Mouse (Mus musculus) cerebral cortex, adult 2 months (tissue): Measurements from ENCODE around the gene Kat6b.

Experiments
- WGBS: fragments of 180-500 bp; shearing (Covaris S2); methylation state at CpG from one replicate; pipeline ENCODE4 v1.1.7; 2018; 5-methylcytosine and 5-hydroxymethylcytosine counted together

Kat6b gene

DNA sequence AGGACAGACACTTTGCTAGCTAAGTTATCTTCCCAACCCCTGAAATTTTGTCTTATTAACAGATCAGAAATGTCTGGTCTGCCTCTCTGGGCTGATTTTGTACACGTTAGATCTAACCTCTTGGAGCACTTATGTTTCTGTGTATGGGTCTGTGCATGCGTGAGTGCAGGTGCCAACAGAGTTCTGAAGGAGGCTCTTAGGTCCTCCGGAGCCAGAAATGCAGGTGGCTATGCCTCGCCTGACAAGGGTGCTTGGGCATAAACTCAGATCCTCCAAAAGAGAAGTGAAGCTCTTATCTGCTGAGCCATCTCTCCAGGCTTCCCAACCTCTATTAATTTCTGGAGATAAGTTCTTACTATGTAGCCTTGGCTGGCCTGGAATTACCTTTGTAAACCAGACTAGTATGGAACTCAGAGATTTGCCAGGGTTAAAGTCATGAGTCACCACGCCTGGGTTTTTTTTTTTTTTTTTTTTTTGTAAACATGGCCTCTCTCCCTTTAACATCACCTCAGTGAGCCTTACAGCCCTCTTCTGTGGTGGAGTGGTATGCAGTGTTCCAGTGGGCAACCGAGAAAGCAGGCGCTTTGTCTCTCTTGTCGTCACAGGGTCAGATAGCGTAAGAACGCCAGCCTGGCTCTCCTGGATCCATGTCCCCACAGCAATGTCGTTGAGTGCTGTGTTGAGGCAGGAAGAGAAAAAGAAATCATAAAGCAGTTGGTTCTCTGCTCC lies 79.4 kb downstream of the Kat6b start:
- WGBS, result 88% methylated on average over 11 of the region's 11 CpGs

GRCm38 (mm10) chr14:21561396-21562065 lies 80.3 kb downstream of the Kat6b start:
- 94% methylated on average over 8 of the region's 8 CpGs for WGBS

DNA sequence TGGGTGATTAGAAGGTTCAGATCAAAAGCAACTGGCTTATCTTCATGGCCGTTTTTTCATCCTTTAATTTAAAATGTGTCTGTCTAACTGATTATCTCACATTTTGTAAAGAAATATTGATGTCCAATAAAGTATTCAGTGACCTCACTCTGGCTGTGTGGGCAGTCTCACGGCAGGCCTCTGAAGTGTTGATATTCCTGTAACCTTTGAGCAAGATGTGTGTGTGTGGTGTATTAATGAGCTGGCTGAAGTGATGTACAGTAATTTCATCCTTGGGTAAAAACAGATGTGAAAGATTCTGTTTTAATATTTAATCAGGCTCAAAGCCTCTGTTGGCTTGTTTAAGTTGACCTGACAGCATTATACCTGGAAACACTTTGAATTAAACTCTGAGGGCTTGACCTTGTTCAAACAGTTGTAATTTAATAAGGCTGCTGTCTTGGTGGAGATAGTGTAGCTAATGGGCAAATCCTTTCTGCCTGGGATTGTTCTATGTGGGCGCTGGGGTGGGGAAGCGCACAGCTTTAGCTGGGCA lies 82.4 kb downstream of the Kat6b start:
- WGBS, result 75% methylated on average over 4 of the region's 4 CpGs

DNA sequence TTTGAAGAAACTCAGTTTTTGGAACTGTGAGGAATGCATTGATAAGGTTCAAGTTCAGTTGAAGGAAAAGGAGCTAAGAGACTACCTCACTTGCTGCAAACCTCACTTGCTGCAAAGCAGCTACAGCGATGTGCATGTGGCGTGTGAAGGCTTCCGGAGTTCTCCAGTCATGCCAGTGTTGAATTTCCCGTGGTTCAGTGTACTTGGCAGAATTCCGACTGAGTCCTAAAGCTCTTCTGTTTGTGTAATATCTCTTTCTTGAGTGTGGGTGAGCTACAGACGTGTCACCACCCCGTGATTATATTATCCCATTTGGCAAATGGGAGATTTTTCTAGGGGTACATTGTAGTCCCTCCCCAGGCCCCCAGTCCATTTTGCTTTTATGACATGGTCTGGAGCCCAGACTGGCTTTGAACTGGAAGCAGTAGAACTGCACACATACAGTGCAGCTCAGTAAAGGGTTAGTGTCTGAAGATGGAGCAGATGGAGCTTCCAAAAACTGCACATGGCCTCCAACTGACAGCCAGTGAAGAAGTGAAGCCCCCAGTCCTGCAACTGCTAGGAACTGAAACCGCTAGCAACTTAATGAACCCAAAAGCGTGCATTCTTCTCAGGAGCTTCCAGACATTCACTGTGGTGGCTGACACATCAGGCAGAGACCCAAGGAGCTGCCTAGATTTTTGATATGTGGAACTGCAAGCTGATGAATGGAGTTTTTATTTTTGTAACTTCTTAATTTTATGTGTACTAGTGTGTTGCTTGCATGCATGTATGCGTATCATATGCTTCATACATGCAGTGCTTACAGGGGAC lies 84.5 kb downstream of the Kat6b start:
- 48% methylated on average over 10 of the region's 10 CpGs for WGBS

DNA sequence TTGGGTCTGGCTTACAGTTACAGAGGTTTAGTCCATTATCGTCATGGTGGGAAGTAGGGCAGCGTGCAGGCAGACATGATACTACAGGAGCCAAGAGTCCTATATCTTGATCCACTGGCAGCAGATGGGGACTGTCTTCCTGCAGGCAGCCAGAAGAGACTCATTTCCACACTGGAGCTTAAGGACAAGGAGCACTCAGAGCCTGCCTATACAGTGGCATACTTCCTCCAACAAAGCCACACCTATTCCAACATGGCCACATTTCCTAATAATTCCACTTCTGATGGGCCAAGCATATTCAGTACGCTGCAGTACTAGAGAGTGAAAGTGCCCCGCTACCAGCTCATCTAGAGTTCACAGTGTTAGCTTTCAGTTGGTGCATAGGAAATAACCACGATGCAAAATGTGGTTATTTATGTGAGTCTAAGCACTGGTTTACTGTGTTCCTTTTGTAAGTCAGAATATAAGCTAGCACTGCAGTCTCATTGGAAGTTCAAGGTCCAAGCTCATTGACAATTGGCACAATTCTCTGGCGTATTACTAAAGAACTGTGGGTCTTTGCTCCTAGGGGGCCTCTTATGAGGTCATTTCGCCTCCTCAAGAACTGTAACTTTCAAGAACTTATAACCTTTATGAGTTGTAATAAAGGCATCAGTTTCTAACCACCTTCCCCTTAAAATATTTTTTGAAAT lies 86.2 kb downstream of the Kat6b start:
- 74% methylated on average over 7 of the region's 7 CpGs for WGBS

DNA sequence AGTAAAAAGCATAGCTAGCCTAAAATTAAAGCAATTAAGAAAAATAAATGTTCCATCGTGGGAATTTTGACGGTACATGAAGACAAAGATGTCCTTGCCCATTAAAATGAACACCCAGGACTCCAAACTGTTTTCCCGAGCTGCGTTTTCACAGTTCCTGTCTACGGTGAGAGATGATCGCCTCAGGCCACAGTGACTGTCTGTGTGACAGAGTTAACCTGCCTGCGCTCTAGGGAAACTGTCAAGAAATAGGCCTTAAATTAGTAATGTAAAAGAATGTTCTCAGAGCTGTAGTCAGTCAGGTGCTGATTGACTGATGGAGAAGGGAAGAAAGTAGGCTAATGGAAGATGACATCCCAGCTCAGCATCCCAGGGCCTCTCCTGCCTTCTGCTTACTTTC lies 87.6 kb downstream of the Kat6b start:
- 73% methylated on average over 7 of the region's 7 CpGs for WGBS

- WGBS, result 74% methylated on average over 8 of the region's 8 CpGs
These were observed 93.6 kb downstream of the Kat6b start for GRCm38 (mm10) chr14:21574686-21575309.

GRCm38 (mm10) chr14:21576867-21577266 lies 95.6 kb downstream of the Kat6b start:
- WGBS, result 78% methylated on average over 8 of the region's 8 CpGs

DNA sequence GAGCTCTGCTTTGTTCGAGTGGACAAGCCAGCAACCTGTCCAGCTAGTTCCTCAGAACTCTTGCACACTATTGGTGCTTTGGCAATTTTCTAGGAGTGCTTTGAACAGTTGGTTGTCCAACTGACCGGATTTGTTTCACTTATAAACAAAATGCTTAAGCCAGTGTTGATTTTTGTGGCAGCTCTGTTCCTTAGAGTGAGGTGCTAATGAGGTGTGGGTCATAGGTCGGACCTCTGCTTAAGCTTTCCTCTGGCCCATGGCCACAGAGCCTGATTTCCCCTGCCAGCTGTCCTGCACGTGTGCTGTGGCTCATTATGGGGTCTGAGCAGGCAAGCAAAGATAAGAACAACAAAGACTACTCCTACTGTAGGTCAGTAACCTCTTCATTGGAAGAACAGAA lies 100.0 kb downstream of the Kat6b start:
- 30% methylated on average over 4 of the region's 4 CpGs for WGBS

DNA sequence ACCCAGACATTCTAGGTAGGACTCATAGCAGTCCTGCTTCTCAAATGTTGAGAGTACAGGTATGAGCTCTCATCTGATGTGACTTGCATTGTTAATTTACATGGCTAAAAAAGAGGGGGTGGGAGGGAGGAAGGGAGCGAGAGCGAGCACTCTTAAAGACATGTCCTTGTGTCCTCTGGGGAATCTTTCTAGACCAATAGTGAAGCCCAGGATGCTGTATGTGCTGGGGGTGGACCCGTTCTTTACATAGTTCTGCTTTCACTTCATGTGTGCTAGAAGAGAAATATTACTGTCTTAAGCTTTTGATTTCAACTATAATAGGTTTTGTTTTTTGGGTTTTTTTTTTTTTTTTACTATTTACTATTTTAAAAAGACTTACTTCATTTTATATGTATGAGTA lies 101.1 kb downstream of the Kat6b start:
- 78% methylated on average over 3 of the region's 3 CpGs for WGBS

DNA sequence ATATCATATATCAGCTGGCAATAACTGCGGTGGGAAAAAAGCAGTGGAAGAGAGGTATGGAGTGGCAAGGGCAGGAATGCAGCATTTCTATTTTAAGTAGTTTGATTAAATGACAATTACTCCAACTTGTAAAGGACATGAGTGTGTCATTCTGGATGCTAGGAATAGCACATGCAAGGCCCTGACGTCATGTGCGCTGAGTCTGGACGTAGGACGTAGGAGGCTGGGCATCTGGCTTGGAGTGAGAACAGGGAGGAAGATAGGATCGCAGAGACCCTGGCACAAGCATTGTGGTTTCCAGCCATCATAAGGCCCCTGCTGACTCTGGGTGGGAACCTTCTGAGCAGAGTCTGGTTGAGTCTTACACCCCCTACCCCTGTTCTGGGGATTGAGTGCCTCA lies 101.8 kb downstream of the Kat6b start:
- 48% methylated on average over 6 of the region's 6 CpGs for WGBS

DNA sequence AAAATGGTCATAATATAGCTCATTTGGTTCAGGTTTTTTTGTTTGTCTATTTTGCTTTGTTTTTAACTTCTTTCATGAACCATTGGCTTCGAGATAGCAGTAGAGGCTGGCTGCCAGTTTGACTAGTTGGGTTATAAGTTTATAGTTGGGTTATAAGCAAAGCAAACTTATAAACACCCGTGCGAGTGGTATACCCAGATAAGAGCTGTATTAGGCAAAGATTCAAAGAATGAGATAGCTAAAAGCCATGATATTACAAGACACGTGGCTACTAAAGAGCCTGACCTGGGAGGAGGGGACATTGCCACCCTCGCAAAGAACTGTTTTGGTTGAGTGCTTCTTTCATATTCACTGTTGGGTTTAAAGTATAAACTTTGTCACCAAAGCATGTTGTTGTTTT lies 102.6 kb downstream of the Kat6b start:
- WGBS, result 88% methylated on average over 5 of the region's 5 CpGs

DNA sequence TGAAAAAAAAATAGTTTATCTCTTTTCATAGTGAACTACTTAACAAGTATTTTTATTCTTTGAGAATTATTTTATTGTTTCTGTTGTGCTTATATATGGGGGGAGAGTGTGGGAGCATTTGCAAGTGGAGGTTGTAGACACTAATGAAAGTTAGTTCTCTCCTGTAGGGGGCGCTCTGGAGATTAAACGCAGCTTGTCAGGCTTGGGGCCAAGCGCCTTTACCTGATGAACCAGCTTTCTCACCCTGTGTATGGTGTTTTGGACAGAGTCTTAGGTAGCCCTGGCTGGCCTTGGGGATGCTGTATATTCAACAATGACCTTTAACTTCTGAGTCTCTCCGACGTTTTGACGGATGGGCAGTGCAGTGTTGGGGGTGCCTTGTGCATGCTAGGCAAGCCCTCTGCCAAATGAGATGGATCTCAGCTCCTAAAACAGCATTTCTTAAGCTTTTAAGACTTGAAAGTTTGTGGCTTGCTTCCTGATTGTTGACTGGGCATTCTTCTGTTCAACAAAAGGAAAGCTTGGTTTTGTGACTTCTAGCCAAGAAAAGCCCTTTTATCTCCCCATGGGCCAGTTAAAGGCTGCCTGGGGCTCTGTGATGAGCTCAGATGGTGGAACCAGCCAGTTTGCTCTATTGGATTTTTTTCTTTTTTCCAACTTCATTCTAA lies 103.4 kb downstream of the Kat6b start:
- 22% methylated on average over 6 of the region's 6 CpGs for WGBS

- 66% methylated on average over 8 of the region's 8 CpGs for WGBS
These were observed 104.4 kb downstream of the Kat6b start for GRCm38 (mm10) chr14:21585491-21586251.

DNA sequence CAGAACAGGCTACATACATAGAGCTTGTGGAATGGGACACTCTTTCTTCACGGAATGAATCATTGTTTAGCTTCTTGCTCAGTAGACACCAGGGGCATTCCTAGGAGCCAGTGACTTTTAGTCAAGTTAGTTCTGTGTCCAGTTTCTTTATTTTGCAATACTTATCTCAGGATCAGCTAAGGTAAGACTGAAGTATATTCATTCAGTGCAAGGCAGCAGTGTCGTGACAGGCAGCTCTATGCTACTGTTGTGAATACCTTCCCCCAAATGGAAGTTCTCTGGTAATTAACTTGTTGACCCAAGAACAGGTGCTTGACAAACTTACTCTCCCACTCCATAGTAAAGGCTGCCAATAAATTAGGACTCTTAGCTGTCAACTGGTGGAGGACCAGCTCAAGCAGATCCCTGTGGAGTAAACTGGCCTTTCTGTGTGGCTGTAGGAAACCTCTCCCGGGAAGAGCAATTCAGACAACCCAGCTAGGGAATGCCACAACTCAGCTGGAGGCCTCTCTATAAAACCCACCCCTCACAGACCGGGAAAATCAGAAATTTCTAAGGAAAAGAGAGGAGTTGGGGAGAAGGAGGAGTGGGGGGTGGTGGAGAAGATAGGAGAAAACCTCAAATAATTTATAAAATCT lies 105.4 kb downstream of the Kat6b start:
- WGBS, result 61% methylated on average over 4 of the region's 4 CpGs

- 73% methylated on average over 2 of the region's 2 CpGs for WGBS
These were observed 106.7 kb downstream of the Kat6b start for GRCm38 (mm10) chr14:21587931-21588330.

DNA sequence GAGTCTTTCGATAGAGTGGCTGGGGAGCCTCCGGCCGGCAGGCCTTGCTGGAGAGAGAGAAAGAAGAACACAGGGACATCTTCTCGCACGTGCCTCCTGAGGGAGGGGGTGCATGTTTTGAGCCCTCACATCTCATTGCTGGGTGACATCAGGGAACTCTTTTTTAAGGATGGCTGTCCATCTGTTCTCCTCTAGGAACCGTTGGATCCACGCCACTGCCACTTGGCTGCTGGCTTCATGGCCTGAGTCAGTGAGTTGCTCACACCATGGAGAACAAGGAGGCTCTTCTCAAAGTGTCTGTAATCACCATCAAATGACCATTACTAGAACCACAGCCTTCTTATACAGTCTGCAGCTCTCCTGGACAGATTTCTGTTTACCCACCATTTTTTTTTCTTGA lies 108.4 kb downstream of the Kat6b start:
- WGBS, result 54% methylated on average over 7 of the region's 7 CpGs

GRCm38 (mm10) chr14:21590205-21590604 lies 109.0 kb downstream of the Kat6b start:
- WGBS, result 78% methylated on average over 4 of the region's 4 CpGs

DNA sequence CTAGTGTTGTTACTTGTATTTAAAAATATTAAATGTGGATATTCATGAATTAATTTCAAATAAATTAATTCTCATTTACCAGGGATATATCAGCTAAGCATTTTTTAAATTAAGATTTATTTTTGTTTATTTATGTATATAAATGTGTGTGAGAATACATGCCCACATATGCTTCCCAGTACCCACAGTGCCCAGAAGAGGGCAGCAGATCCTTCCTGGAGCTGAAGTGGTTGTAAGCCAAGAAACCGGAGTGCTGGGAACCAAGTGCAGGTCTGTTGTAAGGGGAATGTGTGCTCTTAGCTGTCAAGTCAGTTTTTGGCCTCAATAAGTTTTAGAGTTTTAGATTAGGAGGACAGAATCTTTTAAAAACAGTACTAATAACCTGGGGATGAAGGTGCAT lies 110.9 kb downstream of the Kat6b start:
- 100% methylated on average over 1 of the region's 1 CpGs for WGBS
